Comparison of ENCODE assay signal across 8 mouse cellular contexts in the genomic region with DNA sequence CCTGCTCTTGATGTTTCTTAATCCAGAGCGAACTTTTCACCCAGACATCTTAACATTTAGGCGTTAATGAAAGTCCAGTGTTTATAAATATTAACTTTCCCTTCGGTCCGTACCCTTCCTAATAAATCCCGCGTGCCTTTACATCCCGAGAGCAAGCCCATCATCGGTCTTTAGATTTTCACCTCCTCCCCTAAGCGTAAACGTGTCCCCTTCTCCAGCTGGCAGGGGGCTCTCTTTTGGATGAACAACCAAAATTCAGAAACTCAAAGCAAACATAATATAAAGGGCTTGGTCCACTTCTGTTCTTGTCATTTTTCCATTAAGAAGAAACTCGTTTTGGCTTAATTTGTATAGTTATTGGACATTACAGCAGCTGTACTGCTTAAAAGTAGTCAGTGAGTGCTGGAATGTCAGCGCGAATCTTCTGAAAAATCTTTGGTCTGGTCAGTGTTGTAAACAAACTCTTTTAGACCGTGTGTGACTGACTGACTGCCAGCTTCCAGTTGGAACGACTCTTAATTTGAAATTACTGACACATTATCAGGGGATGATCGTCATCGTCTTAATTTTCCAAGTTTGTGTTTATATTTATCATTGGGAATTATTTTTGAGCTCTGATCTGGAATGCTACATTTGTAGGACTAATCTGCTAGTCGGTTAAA. TPM values are rescaled to one million over a fixed set of nuclear protein-coding genes. Genes with fewer than 3 reads are reported as not detected.
DNase-seq lines count a peak whose midpoint lies in the region; ATAC-seq lines count a peak whose summit lies in the region.

No protein-coding gene starts in this region.

- no peak for ATAC-seq in heart, embryonic 13.5 days (ENCODE audit: extremely low read depth, insufficient number of reproducible peaks, low FRiP score, low TSS enrichment)
- no peak for ATAC-seq in midbrain, embryonic 15.5 days (replicated peaks)

- H3K27me3 ChIP-seq in heart, embryonic 13.5 days (replicated peaks): no peaks in the 10 kb centered on the region
- no peaks in the 10 kb centered on the region for H3K27me3 ChIP-seq in midbrain, embryonic 15.5 days (replicated peaks)

- peaks cover 9% of the 10 kb centered on the region for H3K4me1 ChIP-seq in brown adipose tissue, adult 24 weeks (ENCODE audit: control insufficient read depth, insufficient read depth, insufficient read length, low read length)
- peaks cover 51% of the 10 kb centered on the region for H3K4me1 ChIP-seq in heart, embryonic 13.5 days
- peaks cover 13% of the 10 kb centered on the region for H3K4me1 ChIP-seq in midbrain, embryonic 15.5 days

- peak overlapping the region; percentile 94 for H3K9ac ChIP-seq in heart, embryonic 13.5 days
- peak overlapping the region; percentile 78 for H3K9ac ChIP-seq in midbrain, embryonic 15.5 days

- 1% methylated on average over 18 of the region's 18 CpGs for WGBS in heart, embryonic 13.5 days
- 6% methylated on average over 18 of the region's 18 CpGs for WGBS in midbrain, embryonic 15.5 days

- peak; percentile 36 for DNase-seq in adrenal gland, postnatal 10 days
- no peak for DNase-seq in adrenal gland, postnatal 25 days
- DNase-seq in kidney, postnatal 14 days: peak; percentile 40
- no peak for DNase-seq in right cerebral cortex, postnatal 10 days (ENCODE audit: low spot score in 2 of 2)
- no peak for DNase-seq in adrenal gland, postnatal 36 days

- peak overlapping the region; percentile 92 for H3K27ac ChIP-seq in brown adipose tissue, adult 24 weeks (replicated peaks; ENCODE audit: low read depth, low read length)
- peak overlapping the region; percentile 93 for H3K27ac ChIP-seq in heart, embryonic 13.5 days (replicated peaks)
- no peak overlapping the region for H3K27ac ChIP-seq in midbrain, embryonic 15.5 days

- H3K9me3 ChIP-seq in heart, embryonic 13.5 days: no peaks in the 10 kb centered on the region
- H3K9me3 ChIP-seq in midbrain, embryonic 15.5 days: no peaks in the 10 kb centered on the region

- peak overlapping the region; percentile 84 for H3K4me2 ChIP-seq in heart, embryonic 13.5 days
- peak overlapping the region; percentile 93 for H3K4me2 ChIP-seq in midbrain, embryonic 15.5 days

- peak overlapping the region; percentile 93 for H3K4me3 ChIP-seq in brown adipose tissue, adult 24 weeks (ENCODE audit: insufficient read depth, low read depth, low read length)
- peak overlapping the region; percentile 77 for H3K4me3 ChIP-seq in heart, embryonic 13.5 days
- peak overlapping the region; percentile 92 for H3K4me3 ChIP-seq in midbrain, embryonic 15.5 days

- H3K36me3 ChIP-seq in heart, embryonic 13.5 days: no peaks in the 10 kb centered on the region; the same call in 1 of the 2 replicates
- no peaks in the 10 kb centered on the region for H3K36me3 ChIP-seq in midbrain, embryonic 15.5 days (replicated peaks)

RNA-seq across cellular contexts. Expression of gene Il6st, which starts 0.9 kb away (rescaled TPM):
- total RNA-seq in adrenal gland, postnatal 10 days (2021): 100 to 1,000 TPM; 261 TPM
- total RNA-seq in adrenal gland, postnatal 25 days (2021): 247 and 388 TPM in 2 replicates
- 38.2 and 43.1 TPM in 2 replicates for polyA plus RNA-seq in brown adipose tissue, adult 24 weeks (2012; ENCODE audit: insufficient read depth, insufficient read length, missing spikeins)
- 42.1 TPM in 2 replicates for polyA plus RNA-seq in heart, embryonic 13.5 days (2015; fragmentation: Nextera tagmentation; extraction: Ambion mirVana)
- 20.9 and 22.1 TPM in 2 replicates for polyA plus RNA-seq in midbrain, embryonic 15.5 days (2015; fragmentation: Nextera tagmentation; extraction: Ambion mirVana)
- total RNA-seq in adrenal gland, postnatal 36 days (2021): 100 to 1,000 TPM; 350 to 409 TPM

Comparison
In these comparisons a context has a peak if more than half of its experiments do, and no peak if none do; other contexts are left out.
1. DNase-seq: peak in adrenal gland, postnatal 10 days (single experiment) and kidney, postnatal 14 days (single experiment); none in adrenal gland, postnatal 25 days (single experiment), right cerebral cortex, postnatal 10 days (0 of 2) and adrenal gland, postnatal 36 days (0 of 2).
2. Peak in every context shown above with its lines, with median percentiles within 50 percentile points of each other: H3K4me3 ChIP-seq.